Mouse (Mus musculus) hematopoietic multipotent progenitor cell, adult 10-12 weeks (in vitro differentiated cells): ENCODE measurements around the gene Cyp1b1. TPM values are rescaled to one million over a fixed set of nuclear protein-coding genes. Genes with fewer than 3 reads are reported as not detected.

Experiments
- polyA plus RNA-seq: library from polyadenylated mRNA; stranded (reverse); fragments of >175 nt; gene quantifications from 2 replicates; pipeline ENCODE4 v1.2.3, GENCODE M21; 2012; ENCODE audit warnings: low replicate concordance

The Cyp1b1 gene
- 0.07 and 0.21 TPM in 2 replicates for polyA plus RNA-seq

DNA sequence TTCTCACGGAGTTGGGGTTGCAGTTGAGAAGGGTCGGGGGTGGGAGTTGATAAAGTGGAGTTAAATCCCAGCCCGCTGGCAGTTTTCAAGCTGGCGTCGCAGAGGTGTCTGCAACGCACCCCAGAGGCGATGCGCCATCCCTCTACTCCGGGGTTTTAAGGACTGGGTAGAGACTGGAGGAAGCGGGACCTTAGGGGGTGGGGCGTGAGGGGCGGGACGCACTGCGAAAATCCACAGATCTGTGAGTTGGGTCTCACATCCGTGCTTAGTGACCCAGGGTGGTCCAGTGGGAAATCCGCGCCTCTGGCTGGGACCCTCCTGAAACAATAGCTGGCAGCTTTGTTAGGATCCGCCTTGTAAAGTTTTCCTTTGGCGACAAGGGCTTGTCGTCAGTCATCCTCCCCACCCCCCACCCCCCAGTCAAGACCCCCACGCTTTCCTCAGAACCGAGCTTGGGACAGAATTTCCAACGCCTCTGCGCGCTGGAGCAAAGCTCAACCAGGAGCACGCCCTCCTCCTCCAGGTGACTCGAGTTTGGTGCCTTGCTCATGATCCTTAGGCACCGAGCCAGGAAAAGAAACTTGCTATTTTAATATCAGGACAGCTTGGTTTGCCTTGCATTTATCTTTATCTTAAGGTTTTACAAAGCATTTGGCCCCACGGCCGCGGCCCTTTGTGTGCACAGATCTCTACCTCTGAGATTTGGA, at the start of gene Cyp1b1:
Gene Cyp1b1 (minus strand): TSS at position 131 of the 707 bp plus-strand sequence.

Other genes starting within 250 kb of the Cyp1b1 start
- gene Rmdn2, start 103.2 kb downstream of the Cyp1b1 start, polyA plus RNA-seq, result 2.1 and 6.4 TPM in 2 replicates
- 3.1 TPM in 2 replicates for gene Atl2, start 181.1 kb upstream of the Cyp1b1 start, polyA plus RNA-seq